Mouse (Mus musculus) ovary, postnatal 10 days (tissue): Measurements from ENCODE around the gene Vmn2r98.
"Not testable (repeated sequence)": the region's sequence is repeated elsewhere in the genome, so short reads cannot be mapped to it uniquely, and the experiment has no call there.

Experiments used
- DNase-seq: peaks from one replicate; pipeline ENCODE4 v3.0.0; 2022; ENCODE audit warnings: low spot score

Gene Vmn2r98

DNA sequence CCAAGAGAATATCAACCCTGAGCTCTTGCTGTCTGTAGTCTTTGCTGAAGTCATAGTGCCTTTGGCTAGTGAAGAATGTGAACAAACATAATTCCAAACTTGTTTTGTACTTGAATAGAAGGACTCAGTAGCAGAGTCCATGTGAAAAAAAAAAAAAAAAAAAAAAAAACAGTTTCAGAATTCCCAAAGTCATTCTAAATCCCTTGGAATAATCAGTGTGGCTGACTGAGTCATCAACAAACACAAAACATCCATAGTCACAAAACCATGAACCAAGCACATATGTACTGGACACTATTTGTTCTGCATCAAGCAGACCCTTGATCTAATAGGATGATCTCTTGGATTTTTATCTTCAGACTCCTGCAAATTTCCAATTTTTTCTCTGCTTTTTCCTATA is at the start of gene Vmn2r98:
TSS of gene Vmn2r98 (plus strand) at position 301 of the 400 bp plus-strand sequence.
- DNase-seq = not testable (repeated sequence)

DNA sequence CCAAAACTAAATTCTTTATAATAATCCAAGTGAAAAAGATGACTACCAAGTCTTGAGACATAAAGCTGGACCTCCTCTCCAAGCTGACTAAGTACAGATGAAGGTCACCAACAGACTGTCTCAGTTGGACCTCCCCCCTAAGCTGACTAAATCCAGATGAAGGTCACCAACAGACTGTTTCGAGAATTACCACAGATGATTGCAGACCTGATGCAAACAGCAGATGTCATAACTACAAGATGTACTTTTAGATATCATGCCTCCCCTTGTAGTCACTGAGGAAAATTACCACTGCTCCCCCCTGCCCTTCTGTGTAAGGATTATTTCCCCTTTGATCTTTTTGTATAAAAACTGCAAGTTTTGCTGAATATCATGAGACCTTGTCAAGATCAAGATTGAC is 21.8 kb upstream of the Vmn2r98 start:
- DNase-seq = not testable (repeated sequence)

DNA sequence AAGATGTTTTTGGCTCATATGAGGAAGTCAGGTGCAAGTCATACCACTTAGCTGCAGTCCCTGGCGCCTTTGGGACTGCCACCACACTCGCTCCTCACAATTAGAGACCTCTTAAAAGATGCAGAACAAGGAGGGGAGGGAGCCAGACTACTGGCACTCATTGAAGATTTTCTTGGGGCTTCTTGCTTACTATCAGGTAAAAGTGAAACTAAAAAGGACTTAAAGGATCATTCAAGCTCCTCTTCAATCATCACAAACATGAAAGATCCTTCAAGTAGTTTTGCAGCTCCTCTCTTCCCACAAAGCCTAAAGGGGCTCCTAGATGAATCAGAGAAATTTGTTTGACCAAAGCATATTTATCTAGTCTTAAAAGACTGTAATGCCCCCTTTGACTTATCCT is 21.3 kb upstream of the Vmn2r98 start:
- no peak for DNase-seq

DNA sequence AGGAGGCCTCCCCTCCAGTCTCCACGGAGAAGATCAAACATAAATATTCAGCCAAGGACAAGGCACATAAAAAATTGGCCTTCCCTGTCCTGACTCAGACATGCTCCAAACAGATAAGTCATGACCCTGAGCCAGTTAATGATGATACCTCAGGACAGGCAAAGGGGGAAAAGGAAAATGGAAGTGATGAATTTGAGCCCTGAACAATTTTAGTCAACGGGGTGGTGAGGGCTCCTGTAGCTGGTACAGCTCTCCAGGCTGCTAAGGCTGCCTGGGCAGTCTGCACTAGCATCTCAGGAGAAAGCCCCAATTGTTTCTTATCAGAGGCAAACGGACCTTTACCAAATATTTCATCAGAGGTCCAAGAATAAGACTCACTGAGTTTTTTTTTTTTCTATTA is 20.5 kb upstream of the Vmn2r98 start:
- no peak for DNase-seq
